Comparison of ENCODE assay signal across 18 mouse cellular contexts in the genomic region with DNA sequence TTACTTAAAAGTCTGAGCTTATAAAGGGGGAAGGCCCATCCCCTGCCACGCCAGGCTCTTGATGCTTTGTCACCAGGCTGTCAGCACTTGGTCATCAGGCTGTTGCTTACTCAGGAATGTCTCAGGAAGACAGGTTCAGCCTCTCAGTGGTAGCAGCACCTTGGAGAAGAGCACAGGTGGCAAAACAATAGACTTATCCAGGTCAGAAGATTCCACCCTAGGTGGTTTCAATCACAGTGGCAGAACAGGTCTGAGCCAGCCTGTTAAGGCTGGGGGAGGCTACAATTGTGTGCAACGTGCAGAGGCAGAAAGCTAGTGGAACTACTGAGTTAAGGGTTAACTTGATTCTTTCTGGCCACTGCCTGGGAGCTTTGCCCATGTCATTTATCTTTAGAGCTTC. TPM values are rescaled to one million over a fixed set of nuclear protein-coding genes. Genes with fewer than 3 reads are reported as not detected.
"Had no signal": no experiment of that assay in that cellular context is flagged by ENCODE, and none has a peak within 500 bp of the region (broad histone marks: within the 10 kb centered on the region; RNA-seq: fewer than 3 reads in every experiment).

No protein-coding gene starts in this region.

- H3K4me3 ChIP-seq: layer of hippocampus, adult 2 months; limb, embryonic 12.5 days; liver, embryonic 13.5 days; lung, embryonic 15.5 days; megakaryocyte, embryonic 14.5 days; midbrain, embryonic 12.5 days; neural tube, embryonic 13.5 days; stomach, embryonic 15.5 days had no signal

- H3K4me1 ChIP-seq: limb, embryonic 12.5 days; liver, embryonic 13.5 days; lung, embryonic 15.5 days; megakaryocyte, embryonic 14.5 days; midbrain, embryonic 12.5 days; neural tube, embryonic 13.5 days; stomach, embryonic 15.5 days had no signal

- DNase-seq: liver; liver, embryonic 13.5 days; liver, postnatal 0 days; lung, postnatal 14 days; retina, postnatal 1 day; right cerebral cortex, postnatal 4 days; spleen, adult 18-20 months; thymus, adult 2 months; thymus, postnatal 25 days had no signal

- ATAC-seq: liver, postnatal 0 days; midbrain, embryonic 16.5 days had no signal

- H3K9ac ChIP-seq: limb, embryonic 12.5 days; liver, embryonic 13.5 days; liver, postnatal 0 days; lung, embryonic 15.5 days; midbrain, embryonic 12.5 days; neural tube, embryonic 13.5 days; stomach, embryonic 15.5 days had no signal

- H3K9me3 ChIP-seq: limb, embryonic 12.5 days; liver, embryonic 13.5 days; lung, embryonic 15.5 days; megakaryocyte, embryonic 14.5 days; midbrain, embryonic 12.5 days; neural tube, embryonic 13.5 days; stomach, embryonic 15.5 days had no signal

- H3K27me3 ChIP-seq: limb, embryonic 12.5 days; liver, embryonic 13.5 days; lung, embryonic 15.5 days; megakaryocyte, embryonic 14.5 days; midbrain, embryonic 12.5 days; neural tube, embryonic 13.5 days; stomach, embryonic 15.5 days had no signal

- H3K36me3 ChIP-seq: limb, embryonic 12.5 days; liver, embryonic 13.5 days; lung, embryonic 15.5 days; midbrain, embryonic 12.5 days; neural tube, embryonic 13.5 days; stomach, embryonic 15.5 days had no signal

- H3K27ac ChIP-seq: layer of hippocampus, adult 2 months; limb, embryonic 12.5 days; liver, embryonic 13.5 days; lung, embryonic 15.5 days; macrophage; midbrain, embryonic 12.5 days; neural tube, embryonic 13.5 days; stomach, embryonic 15.5 days had no signal

- H3K4me2 ChIP-seq: limb, embryonic 12.5 days; liver, embryonic 13.5 days; lung, embryonic 15.5 days; midbrain, embryonic 12.5 days; neural tube, embryonic 13.5 days; stomach, embryonic 15.5 days had no signal

RNA-seq across cellular contexts. Expression of a gene that starts 12.7 kb away (rescaled TPM):
- polyA plus RNA-seq: liver, postnatal 0 days; macrophage had no signal
